Mouse (Mus musculus): ENCODE measurements around the gene Cyth3. TPM values are rescaled to one million over a fixed set of nuclear protein-coding genes. Genes with fewer than 3 reads are reported as not detected.

Gene Cyth3
- 6.5 and 7.3 TPM in 2 replicates for polyA plus RNA-seq (2012; rRNA removed; ENCODE audit: low replicate concordance)

GRCm38 (mm10) chr5:143621893-143622622 is at the start of gene Cyth3:
Gene Cyth3 (plus strand): TSS chr5:143622447.

GRCm38 (mm10) chr5:143732180-143732891 is 110.1 kb downstream of the Cyth3 start, which contains the start of gene Usp42:
Gene Usp42 (minus strand): TSS chr5:143732280.

Other genes starting within 250 kb of the Cyth3 start
- gene Kdelr2, start 218.6 kb upstream of the Cyth3 start, polyA plus RNA-seq (2012; rRNA removed; ENCODE audit: low replicate concordance), result 173 and 317 TPM in 2 replicates
- gene Daglb, start 157.9 kb upstream of the Cyth3 start, polyA plus RNA-seq (2012; rRNA removed; ENCODE audit: low replicate concordance), result 13.0 and 14.3 TPM in 2 replicates
- 72.9 and 112 TPM in 2 replicates for gene Rac1, start 94.4 kb upstream of the Cyth3 start, polyA plus RNA-seq (2012; rRNA removed; ENCODE audit: low replicate concordance)
- 4.4 and 5.0 TPM in 2 replicates for gene Usp42, start 109.8 kb downstream of the Cyth3 start, polyA plus RNA-seq (2012; rRNA removed; ENCODE audit: low replicate concordance)
- 14.8 and 31.2 TPM in 2 replicates for gene Eif2ak1, start 195.3 kb downstream of the Cyth3 start, polyA plus RNA-seq (2012; rRNA removed; ENCODE audit: low replicate concordance)

Data from duodenum, adult 2 months (tissue).